ENCODE assay signal across 8 mouse cellular contexts in the genomic region with DNA sequence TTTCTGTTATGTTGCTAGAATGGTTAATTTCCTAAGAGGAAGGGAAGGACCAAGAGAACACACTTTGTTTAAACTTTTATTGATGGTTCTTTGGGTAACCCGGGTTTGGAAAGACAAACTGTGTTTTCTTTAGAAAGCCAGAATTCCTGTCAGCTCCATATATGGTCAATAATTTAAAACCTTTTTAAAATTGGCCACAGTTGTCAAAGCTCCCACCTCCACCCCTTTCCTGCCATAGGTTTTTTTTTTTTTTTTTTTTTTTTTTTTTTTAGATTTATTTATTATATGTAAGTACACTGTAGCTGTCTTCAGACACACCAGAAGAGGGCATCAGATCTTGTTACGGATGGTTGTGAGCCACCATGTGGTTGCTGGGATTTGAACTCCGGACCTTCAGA. TPM values are rescaled to one million over a fixed set of nuclear protein-coding genes. Genes with fewer than 3 reads are reported as not detected.
DNase-seq lines count a peak whose midpoint lies in the region; ATAC-seq and TF ChIP-seq lines count a peak whose summit lies in the region.
"Not testable (repeated sequence)": the region's sequence is repeated elsewhere in the genome, so short reads cannot be mapped to it uniquely, and the experiment has no call there.

No protein-coding gene starts in this region.

- not testable (repeated sequence) for TF ChIP-seq RAD21 in CH12.LX (IDR thresholded peaks at IDR 0.05; ENCODE audit: low read depth, low read length)

- H3K4me3 ChIP-seq in CH12.LX (replicated peaks in 1 of 3; ENCODE audit: low read depth in 2 of 3, low read length in 2 of 3, poor library complexity in 1 of 3) = peak overlapping the region; percentile 91 to 98 (median 93)
- H3K4me3 ChIP-seq in embryonic facial prominence, embryonic 12.5 days = peak overlapping the region; percentile 78
- H3K4me3 ChIP-seq in forebrain, postnatal 0 days (ENCODE audit: low read depth, low read length) = peak overlapping the region; percentile 57
- peak overlapping the region; percentile 79 for H3K4me3 ChIP-seq in hindbrain, embryonic 12.5 days
- H3K4me3 ChIP-seq in kidney, embryonic 16.5 days (ENCODE audit: low read length) = peak overlapping the region; percentile 68
- H3K4me3 ChIP-seq in liver, embryonic 13.5 days (replicated peaks) = peak overlapping the region; percentile 96
- H3K4me3 ChIP-seq in midbrain, embryonic 11.5 days (ENCODE audit: low read depth, low read length) = peak overlapping the region; percentile 71
- peak overlapping the region; percentile 93 for H3K4me3 ChIP-seq in olfactory bulb, adult 2 months (ENCODE audit: insufficient read depth, low read depth, low read length)

- DNase-seq in CH12.LX (ENCODE audit: extremely low read depth); forebrain, postnatal 0 days; liver, embryonic 13.5 days; midbrain, embryonic 11.5 days (ENCODE audit: low spot score, missing footprints): not testable (repeated sequence)

- dilution Hi-C loops in CH12.LX (cut with MboI; ENCODE audit: extremely low pct_ligation_motif_present, extremely low pct_unique_long_range_greater_than_20kb, low sequenced_read_pairs) = not testable (repeated sequence)

- not testable (repeated sequence) for TF ChIP-seq EP300 in CH12.LX (IDR thresholded peaks at IDR 0.05; ENCODE audit: low read length)

- H3K4me2 ChIP-seq in CH12.LX (ENCODE audit: insufficient read depth, low read depth, poor library complexity, severe bottlenecking) = peak overlapping the region; percentile 32; the same call in 1 of the 2 replicates
- H3K4me2 ChIP-seq in embryonic facial prominence, embryonic 12.5 days (replicated peaks) = peak overlapping the region; percentile 67
- H3K4me2 ChIP-seq in forebrain, postnatal 0 days (ENCODE audit: low read depth) = peak overlapping the region; percentile 82
- H3K4me2 ChIP-seq in hindbrain, embryonic 12.5 days (replicated peaks) = peak overlapping the region; percentile 85
- H3K4me2 ChIP-seq in kidney, embryonic 16.5 days (replicated peaks; ENCODE audit: low read depth, low read length) = peak overlapping the region; percentile 79
- peak overlapping the region; percentile 90 for H3K4me2 ChIP-seq in liver, embryonic 13.5 days
- H3K4me2 ChIP-seq in midbrain, embryonic 11.5 days = peak overlapping the region; percentile 81; the same call in 1 of the 2 replicates

- H3K79me2 ChIP-seq in CH12.LX (replicated peaks; ENCODE audit: control insufficient read depth, extremely low read depth, insufficient read depth, poor library complexity, severe bottlenecking) = not testable (repeated sequence)

- peaks cover 0 to 19% of the 10 kb centered on the region in 2 experiments; a peak in 2 of 4 replicates for H3K4me1 ChIP-seq in CH12.LX (ENCODE audit: control insufficient read depth in 1 of 2, insufficient read depth in 2 of 2)
- not testable (repeated sequence) for H3K4me1 ChIP-seq in embryonic facial prominence, embryonic 12.5 days; forebrain, postnatal 0 days (ENCODE audit: insufficient read depth); hindbrain, embryonic 12.5 days; kidney, embryonic 16.5 days (ENCODE audit: insufficient read depth, low read length); liver, embryonic 13.5 days (replicated peaks); midbrain, embryonic 11.5 days (ENCODE audit: control insufficient read depth, insufficient read depth, low read length); olfactory bulb, adult 2 months (ENCODE audit: control insufficient read depth, insufficient read depth, low read length)

- ATAC-seq in embryonic facial prominence, embryonic 12.5 days (ENCODE audit: insufficient number of reproducible peaks, insufficient read depth, low FRiP score, low TSS enrichment); forebrain, postnatal 0 days; hindbrain, embryonic 12.5 days (ENCODE audit: low FRiP score); kidney, embryonic 16.5 days (ENCODE audit: low FRiP score, low TSS enrichment); liver, embryonic 13.5 days (ENCODE audit: low read depth); midbrain, embryonic 11.5 days (ENCODE audit: low FRiP score): not testable (repeated sequence)

- in situ Hi-C loops in CH12.LX (cut with MboI; ENCODE audit: low pct_ligation_motif_present, low pct_unique_long_range_greater_than_20kb, low sequenced_read_pairs) = loop anchor here (25.0 kb wide), 1 partner anchor 547 kb away; no protein-coding TSS in a partner anchor

- peaks cover 0 to 16% of the 10 kb centered on the region in 2 experiments for H3K36me3 ChIP-seq in CH12.LX (replicated peaks in 1 of 2; ENCODE audit: control insufficient read depth in 1 of 2, insufficient read depth in 1 of 2, low read length in 1 of 2)
- not testable (repeated sequence) for H3K36me3 ChIP-seq in embryonic facial prominence, embryonic 12.5 days; forebrain, postnatal 0 days (ENCODE audit: insufficient read depth); hindbrain, embryonic 12.5 days; kidney, embryonic 16.5 days (ENCODE audit: insufficient read depth, low read length); liver, embryonic 13.5 days; midbrain, embryonic 11.5 days (ENCODE audit: control insufficient read depth, insufficient read depth, low read length)

- peak overlapping the region; percentile 93; the same call in 1 of the 2 replicates for H3K9ac ChIP-seq in CH12.LX (ENCODE audit: insufficient read depth, low read depth)
- H3K9ac ChIP-seq in embryonic facial prominence, embryonic 12.5 days = peak overlapping the region; percentile 84
- not testable (repeated sequence) for H3K9ac ChIP-seq in forebrain, postnatal 0 days; hindbrain, embryonic 12.5 days; kidney, embryonic 16.5 days (replicated peaks; ENCODE audit: low read length); midbrain, embryonic 11.5 days (ENCODE audit: low read length)
- H3K9ac ChIP-seq in liver, embryonic 13.5 days = peak overlapping the region; percentile 93; the same call in 1 of the 2 replicates

- not testable (repeated sequence) for TF ChIP-seq POLR2A in CH12.LX (IDR thresholded peaks at IDR 0.05; ENCODE audit: low read depth, low read length); olfactory bulb, adult 2 months (IDR thresholded peaks at IDR 0.05; ENCODE audit: insufficient read depth, low read depth, low read length)

- 56% methylated on average over 3 of the region's 3 CpGs for WGBS in embryonic facial prominence, embryonic 12.5 days
- 60% methylated on average over 3 of the region's 3 CpGs for WGBS in forebrain, postnatal 0 days
- WGBS in hindbrain, embryonic 12.5 days = 74% methylated on average over 3 of the region's 3 CpGs
- 45% methylated on average over 3 of the region's 3 CpGs for WGBS in kidney, embryonic 16.5 days
- 55% methylated on average over 3 of the region's 3 CpGs for WGBS in liver, embryonic 13.5 days (ENCODE audit: insufficient replicate concordance)
- WGBS in midbrain, embryonic 11.5 days = 59% methylated on average over 3 of the region's 3 CpGs
- 55% methylated on average over 3 of the region's 3 CpGs for WGBS in olfactory bulb, adult 2 months

- not testable (repeated sequence) for H3K27me3 ChIP-seq in CH12.LX (replicated peaks); embryonic facial prominence, embryonic 12.5 days; forebrain, postnatal 0 days (ENCODE audit: insufficient read depth, low read length); hindbrain, embryonic 12.5 days; kidney, embryonic 16.5 days (ENCODE audit: insufficient read depth, low read length); liver, embryonic 13.5 days; midbrain, embryonic 11.5 days (ENCODE audit: control insufficient read depth, insufficient read depth, low read length)

- H3K27ac ChIP-seq in CH12.LX (ENCODE audit: insufficient read depth, low read depth); embryonic facial prominence, embryonic 12.5 days; forebrain, postnatal 0 days (ENCODE audit: low read depth, low read length); hindbrain, embryonic 12.5 days; kidney, embryonic 16.5 days (ENCODE audit: low read length); liver, embryonic 13.5 days; midbrain, embryonic 11.5 days (ENCODE audit: low read depth, low read length); olfactory bulb, adult 2 months (ENCODE audit: insufficient read depth, low read depth, low read length): not testable (repeated sequence)

- peak in 1 of 2 experiments; percentile 13; a peak in 1 of 4 replicates for TF ChIP-seq CTCF in CH12.LX (conservative IDR thresholded peaks at IDR 0.05 in 1 of 2, IDR thresholded peaks at IDR 0.05 in 1 of 2; ENCODE audit: low read depth in 2 of 2, low read length in 2 of 2)
- TF ChIP-seq CTCF in forebrain, postnatal 0 days (IDR thresholded peaks at IDR 0.05; ENCODE audit: low read depth); olfactory bulb, adult 2 months (IDR thresholded peaks at IDR 0.05; ENCODE audit: insufficient read depth, low read depth, low read length): not testable (repeated sequence)

- H3K9me3 ChIP-seq in CH12.LX (replicated peaks; ENCODE audit: low read length); embryonic facial prominence, embryonic 12.5 days; forebrain, postnatal 0 days (ENCODE audit: low read length); hindbrain, embryonic 12.5 days (replicated peaks); kidney, embryonic 16.5 days (ENCODE audit: low read length); liver, embryonic 13.5 days (replicated peaks); midbrain, embryonic 11.5 days (ENCODE audit: control insufficient read depth, low read length): not testable (repeated sequence)

RNA-seq across cellular contexts. Expression of a gene that starts 1.2 kb away (rescaled TPM):
- total RNA-seq in CH12.LX (2012; rRNA removed) (62.3 and 65.9 TPM in 2 replicates), CH12.LX (2014; rRNA removed) (75.2 and 82.5 TPM in 2 replicates)
- polyA plus RNA-seq in CH12.LX (2012; ENCODE audit: insufficient read length, low read depth) = 114 and 122 TPM in 2 replicates
- polyA plus RNA-seq in embryonic facial prominence, embryonic 12.5 days (2016; fragmentation: Nextera tagmentation; extraction: Ambion mirVana) = 3.0 and 6.6 TPM in 2 replicates
- 6.0 and 6.2 TPM in 2 replicates for total RNA-seq in forebrain, postnatal 0 days (2014; rRNA removed)
- 3.9 and 5.6 TPM in 2 replicates for polyA plus RNA-seq in forebrain, postnatal 0 days (2015; fragmentation: Nextera tagmentation; extraction: Ambion mirVana)
- polyA plus RNA-seq in hindbrain, embryonic 12.5 days (2016; fragmentation: Nextera tagmentation; extraction: Ambion mirVana) = 3.8 and 4.6 TPM in 2 replicates
- polyA plus RNA-seq in kidney, embryonic 16.5 days (2015; fragmentation: Nextera tagmentation; extraction: Ambion mirVana) = 19.3 and 21.4 TPM in 2 replicates
- 11.2 and 14.5 TPM in 2 replicates for polyA plus RNA-seq in liver, embryonic 13.5 days (2015; fragmentation: Nextera tagmentation; extraction: Ambion mirVana)
- 4.6 and 6.0 TPM in 2 replicates for polyA plus RNA-seq in midbrain, embryonic 11.5 days (2014; fragmentation: Nextera tagmentation; extraction: Ambion mirVana)
- not detected in 2 replicates for polyA plus RNA-seq in olfactory bulb, adult 2 months (2012; ENCODE audit: insufficient read depth, insufficient read length, low replicate concordance, missing spikeins)

Comparison
In these comparisons a context has a peak if more than half of its experiments do, and no peak if none do; other contexts are left out.
1. H3K4me2 ChIP-seq: peak in every context shown above with its lines; median percentile 90 in liver, embryonic 13.5 days; 85 in hindbrain, embryonic 12.5 days; 82 in forebrain, postnatal 0 days; 81 in midbrain, embryonic 11.5 days; 79 in kidney, embryonic 16.5 days; 67 in embryonic facial prominence, embryonic 12.5 days; 32 in CH12.LX.